Mouse (Mus musculus) heart, embryonic 10.5 days (tissue): ENCODE measurements around the gene Stx1a. TPM values are rescaled to one million over a fixed set of nuclear protein-coding genes. Genes with fewer than 3 reads are reported as not detected.

ENCODE experiments used
- DNase-seq: peaks from one replicate; pipeline ENCODE4 v3.0.0-alpha.2; 2017; ENCODE audit warnings: low spot score
- H3K27ac ChIP-seq: fragments of 300-500 bp; sonication (generic); 2 replicates; pipeline ENCODE4 v1.5.1; 2016; ENCODE audit warnings: mild to moderate bottlenecking
- H3K27me3 ChIP-seq: fragments of 300-500 bp; sonication (generic); 2 replicates; pipeline ENCODE4 v1.6.1; 2016; ENCODE audit warnings: mild to moderate bottlenecking; ENCODE audit not compliant: poor library complexity, insufficient read depth, severe bottlenecking
- H3K36me3 ChIP-seq: fragments of 300-500 bp; sonication (generic); 2 replicates; pipeline ENCODE4 v1.6.1; 2016; ENCODE audit warnings: mild to moderate bottlenecking, moderate library complexity
- H3K4me1 ChIP-seq: fragments of 300-500 bp; sonication (generic); 2 replicates; pipeline ENCODE4 v1.6.1; 2016; ENCODE audit warnings: mild to moderate bottlenecking
- H3K4me3 ChIP-seq: fragments of 300-500 bp; sonication (generic); 2 replicates; pipeline ENCODE4 v1.5.1; 2016; ENCODE audit warnings: mild to moderate bottlenecking, moderate library complexity
- H3K9me3 ChIP-seq: fragments of 300-500 bp; sonication (generic); 2 replicates; pipeline ENCODE4 v1.6.1; 2016; ENCODE audit warnings: mild to moderate bottlenecking, moderate library complexity
- WGBS: fragments of 180-500 bp; shearing (Covaris S2); methylation state at CpG from one replicate; pipeline ENCODE4 v1.1.7; 2016; 5-methylcytosine and 5-hydroxymethylcytosine counted together
- polyA plus RNA-seq: library from polyadenylated mRNA; unstranded; fragments of >200 nt; fragmentation: Nextera tagmentation; extraction: Ambion mirVana; gene quantifications from 2 replicates; pipeline ENCODE4 v1.2.1, GENCODE M21; 2016

Gene Stx1a
- 8.5 and 8.6 TPM in 2 replicates for polyA plus RNA-seq

- 1% methylated on average over 60 of the region's 61 CpGs for WGBS
- Histone ChIP-seq H3K4me3 (peak within 1 kb of the TSS; percentile 85), H3K27me3 (no peaks in the 10 kb centered on the region; the same call in 1 of the 2 replicates), H3K36me3 (no peaks in the 10 kb centered on the region), H3K9me3 (no peaks in the 10 kb centered on the region), H3K4me1 (peaks cover 30% of the 10 kb centered on the region), H3K27ac (peak within 1 kb of the TSS; percentile 85)
- peak; percentile 96 for DNase-seq
Observed at GRCm38 (mm10) chr5:135023344-135024173, at the start of gene Stx1a. TSS of gene Stx1a (plus strand) at chr5:135023482.

GRCm38 (mm10) chr5:134973526-134973925 is 49.8 kb upstream of the Stx1a start:
- Histone ChIP-seq H3K4me1 (peaks cover 16% of the 10 kb centered on the region), H3K27me3 (peaks cover 4% of the 10 kb centered on the region; the same call in 1 of the 2 replicates), H3K9me3 (no peaks in the 10 kb centered on the region), H3K4me3 (no peak overlapping the region), H3K27ac (no peak overlapping the region), H3K36me3 (no peaks in the 10 kb centered on the region)
- WGBS = 79% methylated on average over 7 of the region's 7 CpGs
- DNase-seq = no peak

GRCm38 (mm10) chr5:134974294-134974693 is 49.0 kb upstream of the Stx1a start:
- no peaks in the 10 kb centered on the region for H3K36me3 ChIP-seq
- H3K4me1 ChIP-seq = peaks cover 16% of the 10 kb centered on the region
- peak overlapping the region; percentile 42; the same call in 1 of the 2 replicates for H3K27ac ChIP-seq
- DNase-seq = no peak
- H3K4me3 ChIP-seq = no peak overlapping the region
- H3K9me3 ChIP-seq = no peaks in the 10 kb centered on the region
- H3K27me3 ChIP-seq = no peaks in the 10 kb centered on the region
- WGBS = 8% methylated on average over 7 of the region's 7 CpGs

GRCm38 (mm10) chr5:134974921-134975320 is 48.4 kb upstream of the Stx1a start:
- Histone ChIP-seq H3K4me1 (peaks cover 16% of the 10 kb centered on the region), H3K27me3 (no peaks in the 10 kb centered on the region), H3K4me3 (no peak overlapping the region), H3K36me3 (no peaks in the 10 kb centered on the region), H3K27ac (no peak overlapping the region), H3K9me3 (no peaks in the 10 kb centered on the region)
- DNase-seq = no peak
- WGBS = 52% methylated on average over 2 of the region's 2 CpGs

GRCm38 (mm10) chr5:134976164-134976563 is 47.1 kb upstream of the Stx1a start:
- Histone ChIP-seq H3K27me3 (no peaks in the 10 kb centered on the region), H3K4me1 (peaks cover 19% of the 10 kb centered on the region), H3K9me3 (no peaks in the 10 kb centered on the region), H3K4me3 (no peak overlapping the region), H3K36me3 (no peaks in the 10 kb centered on the region), H3K27ac (no peak overlapping the region)
- 67% methylated on average over 2 of the region's 2 CpGs for WGBS
- no peak for DNase-seq

- 73% methylated on average over 14 of the region's 14 CpGs for WGBS
- DNase-seq = no peak
- H3K4me1 ChIP-seq = peaks cover 20% of the 10 kb centered on the region
- no peaks in the 10 kb centered on the region for H3K36me3 ChIP-seq
- no peak overlapping the region for H3K4me3 ChIP-seq
- H3K27me3 ChIP-seq = no peaks in the 10 kb centered on the region
- H3K27ac ChIP-seq = no peak overlapping the region
- H3K9me3 ChIP-seq = no peaks in the 10 kb centered on the region
Observed at GRCm38 (mm10) chr5:134976577-134977250, 46.6 kb upstream of the Stx1a start.

- DNase-seq = no peak
- Histone ChIP-seq H3K9me3 (no peaks in the 10 kb centered on the region), H3K36me3 (no peaks in the 10 kb centered on the region), H3K4me3 (no peak overlapping the region), H3K4me1 (peaks cover 20% of the 10 kb centered on the region), H3K27ac (no peak overlapping the region), H3K27me3 (no peaks in the 10 kb centered on the region)
- 55% methylated on average over 4 of the region's 4 CpGs for WGBS
Observed at GRCm38 (mm10) chr5:134977837-134978236, 45.4 kb upstream of the Stx1a start.

GRCm38 (mm10) chr5:134981149-134981548 is 42.1 kb upstream of the Stx1a start:
- H3K27ac ChIP-seq = no peak overlapping the region
- DNase-seq = no peak
- no peak overlapping the region for H3K4me3 ChIP-seq
- H3K9me3 ChIP-seq = no peaks in the 10 kb centered on the region
- peaks cover 23% of the 10 kb centered on the region for H3K4me1 ChIP-seq
- H3K27me3 ChIP-seq = peaks cover 30% of the 10 kb centered on the region
- WGBS = 39% methylated on average over 10 of the region's 10 CpGs
- no peaks in the 10 kb centered on the region for H3K36me3 ChIP-seq

- H3K4me1 ChIP-seq = peaks cover 33% of the 10 kb centered on the region
- WGBS = 94% methylated on average over 1 of the region's 1 CpGs
- no peaks in the 10 kb centered on the region for H3K36me3 ChIP-seq
- H3K27ac ChIP-seq = no peak overlapping the region
- no peaks in the 10 kb centered on the region for H3K9me3 ChIP-seq
- no peak overlapping the region for H3K4me3 ChIP-seq
- DNase-seq = no peak
- peaks cover 50% of the 10 kb centered on the region for H3K27me3 ChIP-seq
Observed at GRCm38 (mm10) chr5:134983111-134983510, 40.2 kb upstream of the Stx1a start.

- H3K27ac ChIP-seq = no peak overlapping the region
- no peaks in the 10 kb centered on the region for H3K9me3 ChIP-seq
- H3K4me3 ChIP-seq = no peak overlapping the region
- peaks cover 56% of the 10 kb centered on the region for H3K27me3 ChIP-seq
- H3K36me3 ChIP-seq = no peaks in the 10 kb centered on the region
- DNase-seq = no peak
- 38% methylated on average over 3 of the region's 3 CpGs for WGBS
- H3K4me1 ChIP-seq = peaks cover 33% of the 10 kb centered on the region
Observed at GRCm38 (mm10) chr5:134983771-134984170, 39.5 kb upstream of the Stx1a start.

- 3% methylated on average over 25 of the region's 25 CpGs for WGBS
- peak within 1 kb of the TSS; percentile 24; the same call in 1 of the 2 replicates for H3K27ac ChIP-seq
- H3K36me3 ChIP-seq = no peaks in the 10 kb centered on the region
- peak within 1 kb of the TSS; percentile 52 for H3K4me3 ChIP-seq
- DNase-seq = no peak
- peaks cover 75% of the 10 kb centered on the region for H3K27me3 ChIP-seq
- peaks cover 39% of the 10 kb centered on the region for H3K4me1 ChIP-seq
- no peaks in the 10 kb centered on the region for H3K9me3 ChIP-seq
Observed at GRCm38 (mm10) chr5:134985633-134986297, 37.5 kb upstream of the Stx1a start, which contains the start of gene Cldn3. TSS of gene Cldn3 (plus strand) at chr5:134986214.

- WGBS = 5% methylated on average over 79 of the region's 79 CpGs
- Histone ChIP-seq H3K4me3 (peak overlapping the region; percentile 52), H3K27ac (peak overlapping the region; percentile 24; the same call in 1 of the 2 replicates), H3K27me3 (peaks cover 78% of the 10 kb centered on the region), H3K4me1 (peaks cover 35% of the 10 kb centered on the region), H3K9me3 (no peaks in the 10 kb centered on the region), H3K36me3 (no peaks in the 10 kb centered on the region)
- no peak for DNase-seq
Observed at GRCm38 (mm10) chr5:134986298-134987268, 36.7 kb upstream of the Stx1a start.
